Mouse (Mus musculus) liver, embryonic 16.5 days (tissue): ENCODE measurements around the gene Ppp1r13b. TPM values are rescaled to one million over a fixed set of nuclear protein-coding genes. Genes with fewer than 3 reads are reported as not detected.

ENCODE experiments used
- ATAC-seq: fragments of 200-750 bp; cut with Nextera tagmentation; 2 replicates; pipeline ENCODE4 v1.8.0; 2017; ENCODE audit warnings: low read depth, mild to moderate bottlenecking, moderate number of reproducible peaks, moderate library complexity
- H3K27ac ChIP-seq: fragments of 300-500 bp; sonication (generic); 2 replicates; pipeline ENCODE4 v1.5.1; 2014; ENCODE audit warnings: mild to moderate bottlenecking, low read length
- H3K27me3 ChIP-seq: fragments of 300-500 bp; sonication (generic); 2 replicates; pipeline ENCODE4 v1.6.1; 2014; ENCODE audit warnings: low read depth, low read length, mixed read lengths; ENCODE audit not compliant: control insufficient read depth, insufficient read depth
- H3K36me3 ChIP-seq: fragments of 300-500 bp; sonication (generic); 2 replicates; pipeline ENCODE4 v1.6.1; 2014; ENCODE audit warnings: mild to moderate bottlenecking; ENCODE audit not compliant: control insufficient read depth, insufficient read depth
- H3K4me1 ChIP-seq: fragments of 300-500 bp; sonication (generic); 2 replicates; pipeline ENCODE4 v1.6.1; 2014; ENCODE audit warnings: low read depth, low read length, mixed read lengths; ENCODE audit not compliant: control insufficient read depth
- H3K4me2 ChIP-seq: fragments of 300-500 bp; sonication (generic); 2 replicates; pipeline ENCODE4 v1.6.1; 2014; ENCODE audit warnings: low read depth, low read length, mixed read lengths
- H3K4me3 ChIP-seq: fragments of 300-500 bp; sonication (generic); 2 replicates; pipeline ENCODE4 v1.5.1; 2014; ENCODE audit warnings: low read depth, mild to moderate bottlenecking, low read length
- H3K9ac ChIP-seq: fragments of 300-500 bp; sonication (generic); 2 replicates; pipeline ENCODE4 v1.6.1; 2014; ENCODE audit warnings: low read depth, low read length
- H3K9me3 ChIP-seq: fragments of 300-500 bp; sonication (generic); replicated peaks from 2 replicates; pipeline ENCODE4 v1.6.1; 2016; ENCODE audit warnings: low read length; ENCODE audit not compliant: control insufficient read depth
- WGBS: fragments of 180-500 bp; shearing (Covaris S2); extraction: QIAGEN DNeasy Blood & Tissue Kit; methylation state at CpG from one replicate; pipeline ENCODE4 v1.1.7; 2014; ENCODE audit not compliant: insufficient replicate concordance; 5-methylcytosine and 5-hydroxymethylcytosine counted together
- polyA plus RNA-seq: library from polyadenylated mRNA; unstranded; fragments of >200 nt; fragmentation: Nextera tagmentation; extraction: Ambion mirVana; gene quantifications from 2 replicates; pipeline ENCODE4 v1.2.1, GENCODE M21; 2015

Gene Ppp1r13b
- polyA plus RNA-seq, 1 experiment from 2014 or later = 1.9 TPM

- peaks cover under 1% of the 10 kb centered on the region; the same call in 1 of the 2 replicates for H3K4me1 ChIP-seq
- H3K9ac ChIP-seq = no peak overlapping the region
- no peak overlapping the region for H3K4me2 ChIP-seq
- H3K9me3 ChIP-seq = no peaks in the 10 kb centered on the region
- no peak overlapping the region for H3K27ac ChIP-seq
- ATAC-seq = no peak
- no peak overlapping the region for H3K4me3 ChIP-seq
- peaks cover 8% of the 10 kb centered on the region for H3K36me3 ChIP-seq
- WGBS = 79% methylated on average over 5 of the region's 5 CpGs
- H3K27me3 ChIP-seq = no peaks in the 10 kb centered on the region
Measured at GRCm38 (mm10) chr12:111803538-111803937, 104.4 kb downstream of the Ppp1r13b start.

GRCm38 (mm10) chr12:111800459-111801183 lies 107.3 kb downstream of the Ppp1r13b start:
- Histone ChIP-seq H3K27ac (no peak overlapping the region), H3K4me1 (no peaks in the 10 kb centered on the region), H3K4me2 (no peak overlapping the region), H3K9me3 (no peaks in the 10 kb centered on the region), H3K36me3 (peaks cover 5% of the 10 kb centered on the region), H3K9ac (no peak overlapping the region), H3K27me3 (no peaks in the 10 kb centered on the region), H3K4me3 (no peak overlapping the region)
- WGBS = 78% methylated on average over 10 of the region's 10 CpGs
- ATAC-seq = no peak

GRCm38 (mm10) chr12:111798493-111798892 lies 109.4 kb downstream of the Ppp1r13b start:
- no peak for ATAC-seq

GRCm38 (mm10) chr12:111797251-111797650 lies 110.7 kb downstream of the Ppp1r13b start:
- H3K27ac ChIP-seq = no peak overlapping the region
- WGBS = 79% methylated on average over 8 of the region's 8 CpGs
- no peak for ATAC-seq
- H3K4me2 ChIP-seq = no peak overlapping the region
- no peaks in the 10 kb centered on the region for H3K9me3 ChIP-seq
- peaks cover 6% of the 10 kb centered on the region for H3K36me3 ChIP-seq
- peaks cover 7% of the 10 kb centered on the region for H3K4me1 ChIP-seq
- H3K9ac ChIP-seq = no peak overlapping the region
- H3K27me3 ChIP-seq = no peaks in the 10 kb centered on the region
- no peak overlapping the region for H3K4me3 ChIP-seq

More at GRCm38 (mm10) chr12:111798493-111798892, 109.4 kb downstream of the Ppp1r13b start:
- no peak overlapping the region for H3K4me2 ChIP-seq
- no peaks in the 10 kb centered on the region for H3K9me3 ChIP-seq
- H3K27me3 ChIP-seq = no peaks in the 10 kb centered on the region
- H3K4me1 ChIP-seq = peaks cover 7% of the 10 kb centered on the region
- no peak overlapping the region for H3K27ac ChIP-seq
- WGBS = 78% methylated on average over 13 of the region's 13 CpGs
- H3K9ac ChIP-seq = no peak overlapping the region
- H3K4me3 ChIP-seq = no peak overlapping the region
- H3K36me3 ChIP-seq = peaks cover 6% of the 10 kb centered on the region

GRCm38 (mm10) chr12:111795180-111795895 lies 112.6 kb downstream of the Ppp1r13b start:
- no peak for ATAC-seq
- no peak overlapping the region for H3K4me3 ChIP-seq
- H3K27ac ChIP-seq = no peak overlapping the region
- peaks cover 9% of the 10 kb centered on the region for H3K36me3 ChIP-seq
- WGBS = 87% methylated on average over 28 of the region's 28 CpGs
- H3K4me2 ChIP-seq = no peak overlapping the region
- no peaks in the 10 kb centered on the region for H3K27me3 ChIP-seq
- H3K9me3 ChIP-seq = no peaks in the 10 kb centered on the region
- H3K9ac ChIP-seq = no peak overlapping the region
- peaks cover 7% of the 10 kb centered on the region for H3K4me1 ChIP-seq

GRCm38 (mm10) chr12:111794526-111795179 lies 113.3 kb downstream of the Ppp1r13b start:
- WGBS = 86% methylated on average over 18 of the region's 18 CpGs
- Histone ChIP-seq H3K4me1 (peaks cover 7% of the 10 kb centered on the region), H3K27me3 (no peaks in the 10 kb centered on the region), H3K36me3 (peaks cover 9% of the 10 kb centered on the region), H3K9ac (no peak overlapping the region), H3K4me3 (no peak overlapping the region), H3K4me2 (no peak overlapping the region), H3K27ac (no peak overlapping the region), H3K9me3 (no peaks in the 10 kb centered on the region)
- ATAC-seq = no peak

GRCm38 (mm10) chr12:111794102-111794501 lies 113.8 kb downstream of the Ppp1r13b start:
- no peaks in the 10 kb centered on the region for H3K9me3 ChIP-seq
- peak; percentile 22 for ATAC-seq
- WGBS = 44% methylated on average over 22 of the region's 22 CpGs
- no peak overlapping the region for H3K4me2 ChIP-seq
- no peak overlapping the region for H3K27ac ChIP-seq
- H3K4me1 ChIP-seq = peaks cover 7% of the 10 kb centered on the region
- no peak overlapping the region for H3K9ac ChIP-seq
- peaks cover 9% of the 10 kb centered on the region for H3K36me3 ChIP-seq
- no peaks in the 10 kb centered on the region for H3K27me3 ChIP-seq
- H3K4me3 ChIP-seq = no peak overlapping the region

- peaks cover 16% of the 10 kb centered on the region for H3K4me1 ChIP-seq
- no peaks in the 10 kb centered on the region for H3K9me3 ChIP-seq
- no peak overlapping the region for H3K9ac ChIP-seq
- no peaks in the 10 kb centered on the region for H3K27me3 ChIP-seq
- H3K4me2 ChIP-seq = no peak overlapping the region
- ATAC-seq = no peak
- no peak overlapping the region for H3K4me3 ChIP-seq
- peaks cover 24% of the 10 kb centered on the region for H3K36me3 ChIP-seq
- WGBS = 83% methylated on average over 13 of the region's 13 CpGs
- H3K27ac ChIP-seq = no peak overlapping the region
Measured at GRCm38 (mm10) chr12:111791474-111792104, 116.3 kb downstream of the Ppp1r13b start.
